Mouse (Mus musculus) adrenal gland, adult (tissue): ENCODE results near the gene Aurka.

Experiments used
- DNase-seq, 2 experiments: peaks; one replicate each; pipeline ENCODE4 v3.0.0; 2022 to 2023; ENCODE audit warnings: low spot score in 1 of 2; ENCODE audit not compliant: inconsistent age in 2 of 2

Aurka gene

DNA sequence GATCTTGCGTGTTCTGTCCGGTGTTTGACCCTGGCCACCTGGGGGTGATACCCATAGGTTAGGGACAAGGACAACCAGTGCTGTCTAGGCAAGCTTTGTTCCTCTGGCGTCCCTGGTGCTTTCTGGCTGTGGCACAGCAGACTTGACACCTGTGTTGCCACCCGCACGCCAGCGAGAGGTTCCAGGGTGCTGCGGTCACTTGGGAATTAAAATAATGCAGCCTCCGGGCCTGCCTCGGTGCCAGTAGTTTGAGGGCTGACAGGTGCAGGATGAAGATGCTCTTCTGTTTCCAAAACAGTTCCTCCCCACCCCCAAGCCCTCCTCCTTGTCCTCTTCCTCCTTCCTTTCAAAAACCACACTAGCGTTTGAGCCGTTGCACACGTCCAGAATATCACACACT, 11.6 kb upstream of the Aurka start:
- DNase-seq: no peak

DNA sequence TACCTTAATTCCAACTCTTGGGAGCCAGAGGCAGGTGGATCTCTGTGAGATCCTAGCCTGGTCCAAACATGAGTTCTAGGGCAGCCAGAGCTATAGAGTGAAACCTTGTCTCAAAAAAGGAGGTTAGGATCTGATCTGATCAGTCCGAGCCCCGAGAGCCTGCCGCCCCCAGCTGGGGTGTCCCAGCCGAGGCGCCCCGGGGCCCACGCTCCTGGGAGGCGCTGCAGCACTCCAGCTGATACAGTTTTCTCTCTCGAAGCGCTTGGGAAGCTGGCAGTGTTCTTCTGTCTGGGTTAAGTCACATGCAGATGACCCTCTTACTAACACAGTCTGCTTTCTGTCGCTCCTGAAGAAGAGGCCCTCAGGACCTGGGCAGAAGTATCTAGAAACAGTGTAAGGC, 11.0 kb upstream of the Aurka start:
- DNase-seq: no peak

DNA sequence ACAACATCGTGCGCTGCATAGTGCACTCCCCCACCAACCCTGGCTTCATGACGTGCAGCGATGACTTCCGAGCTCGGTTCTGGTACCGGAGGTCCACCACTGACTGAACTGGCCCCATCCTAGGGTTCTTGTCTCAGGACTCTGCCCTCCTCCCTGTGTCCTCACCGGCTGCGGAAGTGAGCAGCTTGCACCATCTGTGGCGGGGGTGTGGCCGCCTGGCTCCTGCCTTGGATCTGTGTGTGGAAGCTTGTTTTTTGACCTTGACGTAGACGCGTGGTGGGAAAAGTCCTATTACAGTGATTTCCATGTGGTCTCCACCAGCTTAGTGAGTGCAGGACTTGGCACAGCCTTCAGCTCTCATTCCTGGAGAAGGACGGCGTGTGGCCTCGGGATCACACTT, 10.2 kb upstream of the Aurka start:
- no peak for DNase-seq

DNA sequence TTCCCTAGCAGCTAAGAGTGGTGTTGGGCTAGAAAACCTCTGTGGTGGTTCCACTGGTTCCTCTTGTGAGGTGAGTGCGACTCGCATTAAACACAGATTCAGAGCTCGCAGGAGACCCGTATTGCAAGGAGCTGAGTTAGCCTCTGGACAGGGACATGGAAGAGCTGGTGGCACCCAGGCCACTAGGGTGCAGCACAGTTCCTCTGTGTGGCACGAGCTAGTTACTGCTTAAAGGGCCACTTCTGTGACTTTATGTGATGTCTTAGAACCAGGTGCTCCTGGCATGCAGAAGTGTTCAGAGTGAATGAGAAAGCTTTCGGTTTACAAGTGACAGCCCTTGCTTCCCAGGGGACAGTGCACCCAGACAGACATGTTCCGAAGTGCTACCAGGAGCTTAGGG, 8.0 kb upstream of the Aurka start:
- peak in 1 of 2 experiments; percentile 60 for DNase-seq

DNA sequence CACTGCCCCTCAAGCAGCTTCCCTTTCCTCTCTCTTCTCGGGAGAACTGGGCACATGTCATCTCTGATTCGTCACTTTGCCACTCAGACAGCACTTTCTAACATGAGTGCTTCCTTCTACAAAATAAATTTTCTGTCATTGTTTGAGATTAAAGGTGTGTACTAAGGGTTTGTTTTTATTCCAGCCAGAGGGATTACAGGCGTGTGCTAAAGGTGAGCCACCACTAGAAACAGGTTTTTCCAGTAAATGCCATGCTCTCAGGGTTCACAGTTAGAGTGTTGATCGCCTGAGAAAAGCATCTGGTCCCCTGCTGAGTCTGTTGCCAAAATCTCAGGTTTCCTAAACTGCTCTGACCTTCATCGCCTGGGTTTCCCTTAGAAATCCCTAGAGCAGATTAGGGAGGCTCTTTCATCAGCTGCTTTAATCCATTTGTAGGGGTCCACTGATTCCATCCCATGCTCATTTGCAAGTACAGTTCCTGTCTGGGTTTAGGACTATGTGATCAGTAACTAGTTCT, 6.7 kb upstream of the Aurka start:
- DNase-seq: no peak

DNA sequence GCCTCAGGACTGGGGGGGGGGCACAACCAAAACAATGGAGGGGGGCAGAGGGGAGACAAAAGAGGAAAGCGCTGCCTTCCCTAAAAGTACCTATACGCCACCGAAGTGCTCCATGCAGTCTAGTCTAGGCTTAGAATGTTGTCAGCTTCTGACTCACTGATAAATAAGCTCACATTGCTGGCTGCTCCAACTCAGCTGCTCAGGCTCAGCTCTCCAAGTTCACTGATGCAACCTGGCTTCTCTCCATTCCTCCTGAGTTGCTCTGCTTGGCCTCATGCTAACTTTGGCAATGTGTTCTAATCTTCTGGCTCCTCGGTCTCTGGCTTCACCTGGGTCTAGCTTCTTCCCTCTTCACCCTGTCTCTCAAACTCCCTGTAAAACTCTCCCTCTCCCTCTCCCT, 6.2 kb upstream of the Aurka start:
- DNase-seq: peak in 1 of 2 experiments; percentile 44

DNA sequence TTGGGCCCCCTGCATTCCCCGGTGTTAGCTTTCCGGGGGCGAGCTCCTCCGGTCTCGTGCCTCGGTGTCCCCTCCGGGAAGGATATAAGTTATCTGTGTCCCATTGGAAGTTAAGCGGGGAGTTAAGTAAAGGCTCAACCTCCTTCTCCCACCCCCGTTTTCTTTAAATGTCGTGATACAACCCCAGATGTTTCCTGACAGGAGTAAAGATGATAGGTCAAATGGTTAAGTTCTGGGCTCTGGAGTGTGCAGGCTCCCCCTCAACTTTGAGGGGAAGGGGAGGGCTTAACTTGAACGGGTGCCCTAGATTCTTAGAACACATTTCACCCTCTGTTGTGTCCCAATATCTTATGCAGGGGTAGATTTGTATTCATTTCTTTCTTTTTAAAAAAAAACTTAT, 923 bp upstream of the Aurka start:
- DNase-seq: no peak

DNA sequence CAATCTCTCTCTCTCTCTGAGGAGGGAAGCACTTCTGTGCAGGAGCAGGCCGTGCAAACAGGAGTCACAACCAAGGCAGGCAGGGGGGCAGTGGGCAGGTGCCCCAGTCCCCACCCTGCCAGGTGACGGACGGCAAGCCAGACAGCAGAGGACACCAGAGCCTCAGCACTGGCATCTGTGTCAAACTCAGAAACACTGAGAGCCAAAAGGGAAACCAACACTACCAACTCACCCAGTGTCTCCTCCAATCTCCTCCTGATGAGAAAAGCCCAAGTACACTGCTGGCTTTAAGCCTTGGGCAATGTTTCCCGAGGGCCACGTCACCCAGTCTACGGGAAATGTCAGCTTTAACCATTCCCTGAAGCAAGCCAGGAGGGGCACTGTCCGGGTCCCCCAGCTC, 7.2 kb downstream of the Aurka start:
- DNase-seq: no peak

DNA sequence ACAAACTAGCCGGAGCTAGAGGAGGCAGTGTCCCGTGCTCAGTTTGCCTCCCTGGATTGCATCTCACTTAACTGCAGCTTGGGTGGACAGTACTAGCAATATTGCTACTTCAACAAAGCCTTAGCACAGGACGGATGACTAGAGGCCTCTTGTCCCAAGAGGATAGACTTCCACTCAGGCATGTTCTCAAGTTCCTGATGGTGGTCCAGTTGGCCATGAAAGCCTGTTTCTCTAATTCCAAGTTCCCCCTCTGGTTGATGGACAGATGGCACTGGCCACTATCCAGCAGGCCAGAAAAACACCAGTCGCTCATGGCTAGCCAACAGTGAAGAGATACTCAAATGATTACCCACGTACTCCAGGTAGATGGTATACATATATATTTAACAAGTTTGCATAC, 14.5 kb downstream of the Aurka start:
- DNase-seq: no peak

DNA sequence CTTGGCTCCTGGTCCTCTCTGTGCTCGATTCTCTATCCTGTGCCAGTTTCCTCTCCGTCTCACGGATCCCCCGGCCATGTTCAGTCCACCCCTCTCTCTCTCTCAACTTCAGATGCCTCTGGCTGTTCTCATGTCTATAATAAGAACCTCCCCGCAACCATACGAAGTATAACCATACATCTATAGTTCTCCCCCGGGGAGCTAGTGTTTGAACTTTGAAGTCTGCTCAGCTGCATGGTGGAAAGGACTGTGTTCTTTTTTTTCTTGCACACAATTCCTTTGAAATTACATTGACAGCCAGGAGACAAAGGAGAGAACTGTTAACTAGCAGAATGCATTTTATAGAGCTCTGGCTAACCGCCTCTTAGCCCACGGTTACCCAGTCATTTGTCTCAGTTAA, 15.6 kb downstream of the Aurka start:
- no peak for DNase-seq

DNA sequence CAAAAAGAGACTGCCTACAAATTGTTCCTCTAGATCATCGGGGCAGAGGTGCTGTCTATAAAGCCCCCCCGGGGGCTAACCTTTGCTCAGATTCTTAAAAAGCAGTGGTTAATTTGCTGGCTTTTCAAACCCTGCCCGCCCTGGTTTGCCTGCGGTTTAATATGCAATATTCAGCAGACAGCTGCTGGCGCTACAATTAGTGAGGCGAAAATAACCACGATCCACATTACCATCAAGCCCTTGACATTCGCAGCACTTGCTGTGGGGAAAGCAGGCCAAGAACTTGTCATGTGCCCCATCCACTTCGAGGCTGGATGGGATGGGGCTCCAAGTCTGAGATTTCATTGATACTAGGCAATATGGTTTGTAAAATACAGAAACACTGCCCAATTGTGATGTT, 17.1 kb downstream of the Aurka start:
- DNase-seq: no peak

DNA sequence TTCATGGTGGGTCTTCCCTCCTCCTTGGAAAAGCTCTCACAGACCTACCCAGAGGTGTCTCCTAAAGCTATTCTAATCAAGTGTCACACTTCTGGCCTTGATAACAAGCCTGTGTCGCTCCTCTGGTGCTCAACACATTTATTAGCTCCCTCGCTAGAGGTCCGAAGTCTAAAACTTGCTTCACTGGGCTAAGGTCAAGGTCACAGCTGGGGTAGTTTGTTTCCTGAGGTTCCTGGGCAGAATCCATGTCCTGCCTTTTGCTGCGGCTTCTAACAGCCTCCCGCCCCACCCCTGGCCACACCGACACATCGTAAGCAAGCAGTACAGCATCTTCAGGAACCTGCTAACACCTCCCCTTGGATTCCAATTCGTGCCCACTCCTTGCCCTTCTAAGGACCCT, 19.6 kb downstream of the Aurka start:
- DNase-seq: no peak

DNA sequence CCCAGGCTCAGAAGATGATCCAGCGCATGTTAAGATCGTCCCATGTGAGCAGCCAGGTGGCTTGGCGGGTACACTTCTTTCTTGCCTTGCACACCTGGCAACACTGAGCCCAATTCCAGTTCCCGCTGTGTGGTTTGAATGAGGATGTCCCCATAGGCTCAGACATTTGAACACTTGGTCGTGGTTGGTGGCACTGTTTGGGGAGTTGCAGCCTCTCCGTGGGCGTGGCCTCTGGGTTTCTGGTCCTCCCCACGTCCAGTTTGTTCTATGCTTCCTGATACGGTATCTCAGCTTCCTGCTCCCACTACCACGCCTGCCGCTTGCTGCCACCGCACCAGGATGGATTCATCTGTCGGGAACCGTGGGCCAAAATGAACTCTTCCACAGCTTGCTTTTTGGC, 20.6 kb downstream of the Aurka start:
- no peak for DNase-seq

DNA sequence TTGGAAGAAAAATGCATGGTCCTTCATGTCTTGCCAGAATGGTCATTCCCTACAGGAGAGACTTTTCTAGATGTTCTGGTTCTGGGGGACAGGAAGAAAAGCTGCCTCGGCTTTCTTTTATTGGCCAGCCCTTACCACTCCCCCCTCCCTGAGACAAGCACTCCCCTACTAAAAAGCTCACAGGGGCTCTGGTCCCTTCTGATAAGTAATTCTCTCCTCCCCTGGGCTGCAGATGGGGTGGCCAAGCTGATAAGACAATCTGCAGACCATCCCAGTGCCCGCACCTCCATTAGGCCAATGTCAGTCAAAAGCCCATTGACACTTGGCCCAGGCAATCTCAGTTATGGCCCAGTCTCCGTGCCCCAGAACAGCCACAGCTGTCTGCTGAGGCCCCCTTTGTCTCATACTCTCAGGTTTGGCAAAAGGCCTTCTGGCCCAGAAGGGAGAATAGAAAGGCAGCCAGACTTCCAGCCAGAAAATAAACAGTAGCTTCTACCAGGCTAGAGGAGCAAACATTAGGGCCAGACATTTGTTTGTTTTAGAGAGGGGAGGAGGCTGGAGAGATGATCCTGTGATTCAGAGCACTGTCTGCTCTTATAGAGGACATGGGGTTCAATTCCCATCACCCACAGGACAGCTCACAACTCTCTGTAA, 21.9 kb downstream of the Aurka start:
- no peak for DNase-seq

DNA sequence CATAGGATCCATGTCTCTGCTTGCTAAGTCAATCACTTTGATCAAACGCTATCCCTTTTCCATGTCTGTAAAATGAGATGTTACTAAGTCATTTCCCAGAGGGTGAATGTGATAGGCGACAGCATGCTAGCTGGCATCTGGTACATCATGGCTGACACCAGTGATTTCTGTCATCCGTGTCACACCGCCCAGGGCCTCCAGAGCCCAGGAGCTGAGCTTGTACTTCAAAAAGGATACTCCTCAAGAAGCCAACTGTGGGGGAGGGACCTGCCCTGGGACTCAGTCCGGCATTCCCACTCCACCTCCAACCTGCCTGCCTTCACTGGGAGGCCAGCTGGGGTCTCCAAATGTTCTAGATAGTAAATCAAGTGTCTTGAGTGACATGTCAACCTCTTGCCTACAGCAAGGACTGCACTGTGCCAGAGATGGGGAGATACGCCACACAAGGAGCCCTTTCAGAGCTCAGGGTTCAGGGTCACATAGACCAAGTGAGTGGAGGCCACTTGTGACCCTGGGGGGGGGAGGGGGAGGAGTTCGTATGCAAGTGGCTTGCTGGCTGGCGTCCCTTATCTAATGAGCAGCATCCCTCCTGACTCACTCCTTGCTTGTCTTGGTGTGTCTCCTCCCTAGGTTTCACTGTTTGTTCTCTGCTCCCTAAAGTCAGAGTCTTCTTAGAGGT, 23.3 kb downstream of the Aurka start:
- peak; percentile 41 to 70 for DNase-seq

DNA sequence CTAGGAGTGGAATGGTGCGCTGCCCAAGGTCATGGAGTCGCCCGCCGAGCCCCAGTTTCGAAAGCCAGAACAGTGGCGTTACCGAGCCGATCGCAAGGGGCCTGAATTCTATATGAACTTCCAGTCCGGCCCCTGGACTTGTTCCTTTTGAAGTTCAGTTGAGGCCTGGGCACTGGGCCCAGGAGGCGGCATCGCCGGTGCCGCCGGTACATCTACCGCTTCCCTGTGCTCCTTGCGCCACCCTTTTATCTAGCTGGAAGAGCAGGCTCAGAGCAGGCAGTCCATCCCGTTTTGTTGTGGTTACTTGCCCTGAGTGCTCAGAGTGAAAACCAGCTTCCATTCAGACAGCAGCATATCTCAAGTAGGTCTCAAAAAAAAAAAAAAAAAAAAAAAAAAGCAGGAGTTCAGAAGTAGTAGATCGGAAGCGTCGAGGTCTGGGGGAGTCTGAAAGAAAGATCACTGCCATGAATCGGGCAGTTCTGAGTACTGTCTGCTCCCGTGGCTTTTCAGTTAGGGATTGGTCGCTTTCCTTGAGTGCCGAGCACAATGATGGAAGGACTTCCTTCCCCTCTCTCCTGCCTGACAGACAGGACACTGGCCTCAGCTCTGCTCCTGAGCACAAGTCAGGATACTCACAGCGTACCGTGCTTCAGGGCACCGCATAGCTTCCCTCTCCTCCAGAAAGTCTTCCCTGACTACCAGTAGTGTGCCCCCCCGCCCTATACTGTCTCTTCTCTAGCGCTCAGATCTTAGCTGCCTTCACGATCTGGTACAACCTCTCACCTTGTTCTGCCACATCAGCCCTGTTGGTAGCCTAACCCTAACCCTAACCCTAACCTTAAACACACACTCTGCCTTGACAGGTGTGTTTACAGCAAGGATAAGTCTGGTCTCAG, 24.1 kb downstream of the Aurka start:
- DNase-seq: peak; percentile 74 to 85

DNA sequence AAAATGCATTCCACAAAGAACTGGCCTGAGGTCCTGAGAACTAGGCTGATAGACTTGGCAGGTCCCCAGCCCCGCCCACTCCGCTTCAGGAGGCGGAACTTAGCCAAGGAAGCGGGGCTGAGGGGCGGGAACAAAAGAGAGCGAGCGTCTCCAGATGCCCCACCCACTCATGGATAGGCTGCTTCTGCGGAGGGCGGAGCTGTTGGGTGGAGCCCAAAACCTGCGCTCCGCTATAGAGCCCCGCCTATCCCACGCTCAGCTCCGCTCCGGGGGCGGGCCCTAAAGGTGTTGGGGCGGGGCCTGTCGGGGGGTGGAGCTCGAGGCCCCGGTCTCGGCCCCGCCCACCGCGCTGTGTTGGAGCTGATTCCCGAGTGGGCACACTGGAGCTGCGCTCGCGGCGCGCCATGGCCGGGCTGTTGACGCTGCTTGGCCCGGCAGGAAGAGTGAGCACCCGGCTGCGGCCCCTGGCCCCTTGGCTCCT, 25.0 kb downstream of the Aurka start, which contains the start of gene Fam210b:
TSS of gene Fam210b (plus strand) at position 308 of the 481 bp plus-strand sequence.
- DNase-seq: peak; percentile 99

DNA sequence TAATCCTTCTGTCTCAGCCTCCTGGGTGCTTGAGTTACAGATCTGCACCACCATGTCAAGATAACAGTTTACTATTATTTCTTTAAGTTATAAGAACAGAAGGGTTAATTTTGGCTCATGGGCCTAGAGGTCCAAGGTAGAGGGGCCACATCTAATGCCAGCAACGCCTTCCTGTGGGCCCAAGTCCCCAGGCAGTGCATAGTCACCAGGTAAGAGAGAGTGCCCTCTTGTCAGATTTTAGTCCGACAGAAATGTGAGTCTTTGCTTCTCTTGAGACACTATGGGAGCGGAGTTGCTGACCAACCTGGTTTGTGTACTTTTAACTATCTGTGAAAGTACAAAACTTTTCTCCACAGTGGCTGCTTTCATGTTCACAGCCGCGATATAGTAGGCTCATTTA, 25.7 kb downstream of the Aurka start:
- no peak for DNase-seq

DNA sequence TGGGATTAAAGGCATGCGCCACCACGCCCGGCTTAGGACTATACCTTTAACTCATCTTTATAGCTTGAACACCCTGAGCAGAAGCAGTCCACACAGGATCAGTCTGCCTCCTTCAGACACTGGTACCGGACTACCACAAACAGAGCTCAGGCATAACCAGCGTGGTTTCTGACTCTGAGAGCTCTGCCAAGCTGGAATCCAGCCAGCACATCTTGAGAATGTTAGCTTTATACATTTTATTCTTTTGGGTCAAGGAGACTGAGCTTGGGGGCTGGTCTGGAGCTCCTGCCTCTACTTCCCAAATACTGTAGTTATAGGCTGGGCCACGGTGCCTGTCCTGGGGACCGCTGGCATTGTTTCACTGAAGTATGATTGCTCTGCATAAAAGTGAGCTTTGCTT, 26.6 kb downstream of the Aurka start:
- DNase-seq: peak in 1 of 2 experiments; percentile 47

DNA sequence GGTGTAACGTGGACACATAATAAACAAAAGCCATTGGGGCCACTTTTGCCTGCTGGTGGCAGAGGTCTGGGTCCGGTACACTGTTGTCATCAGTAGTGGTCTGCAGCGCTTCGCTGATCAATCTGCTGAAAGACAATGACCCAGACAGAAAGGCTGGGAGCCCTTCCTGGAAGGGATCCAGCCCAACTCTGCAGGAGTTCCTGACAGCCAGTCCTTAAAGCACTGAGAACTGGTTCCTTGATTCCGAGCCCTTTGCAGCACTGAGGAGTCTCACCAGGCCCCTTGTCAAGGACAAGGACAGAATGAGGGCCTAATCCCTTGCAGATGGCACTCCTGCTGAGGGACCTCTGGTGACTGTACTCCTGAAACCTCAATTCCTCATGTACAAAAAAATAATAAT, 28.7 kb downstream of the Aurka start:
- no peak for DNase-seq

DNA sequence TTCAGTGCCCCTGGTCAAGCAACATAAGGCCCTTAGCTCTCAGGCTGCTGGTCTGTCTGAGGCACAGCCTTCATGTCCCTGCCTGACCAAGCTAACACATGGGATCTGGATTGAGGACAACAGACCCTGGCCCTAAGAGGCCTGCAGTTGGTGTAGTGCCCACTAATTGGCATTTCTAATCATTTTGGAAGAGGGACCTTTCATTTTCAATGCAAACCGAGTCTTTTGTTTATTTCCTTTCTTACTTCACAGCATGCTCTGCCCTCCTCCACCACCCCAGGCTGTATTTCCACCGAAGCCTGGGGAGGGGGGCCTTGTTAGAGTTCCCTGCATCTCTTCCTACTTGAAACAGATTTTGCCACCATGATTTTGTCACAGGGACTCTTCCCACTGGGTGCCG, 29.4 kb downstream of the Aurka start:
- no peak for DNase-seq
